Mouse (Mus musculus) lung, postnatal 0 days (tissue): ENCODE results near the gene Tex47. TPM values are rescaled to one million over a fixed set of nuclear protein-coding genes. Genes with fewer than 3 reads are reported as not detected.

Experiments
- ATAC-seq: fragments of 200-750 bp; cut with Nextera tagmentation; 2 replicates; pipeline ENCODE4 v1.8.0; 2017; ENCODE audit warnings: moderate library complexity
- DNase-seq: peaks from one replicate; pipeline ENCODE4 v3.0.0-alpha.2; 2016; ENCODE audit warnings: low spot score
- H3K27ac ChIP-seq: fragments of 300-500 bp; sonication (generic); 2 replicates; pipeline ENCODE4 v1.5.1; 2014; ENCODE audit warnings: antibody characterized with exemption, mild to moderate bottlenecking, low read length, mixed read lengths
- H3K27me3 ChIP-seq: fragments of 300-500 bp; sonication (generic); replicated peaks from 2 replicates; pipeline ENCODE4 v1.6.1; 2014; ENCODE audit warnings: low read length, mixed read lengths; ENCODE audit not compliant: insufficient read depth
- H3K36me3 ChIP-seq: fragments of 300-500 bp; sonication (generic); 2 replicates; pipeline ENCODE4 v1.6.1; 2014; ENCODE audit warnings: low read length, mixed read lengths; ENCODE audit not compliant: insufficient read depth
- H3K4me1 ChIP-seq: fragments of 300-500 bp; sonication (generic); 2 replicates; pipeline ENCODE4 v1.6.1; 2014; ENCODE audit warnings: antibody characterized with exemption, low read depth, low read length, mixed read lengths; ENCODE audit not compliant: insufficient read depth
- H3K4me2 ChIP-seq: fragments of 300-500 bp; sonication (generic); replicated peaks from 2 replicates; pipeline ENCODE4 v1.6.1; 2014; ENCODE audit warnings: low read depth, mild to moderate bottlenecking, low read length, moderate library complexity, mixed read lengths
- H3K4me3 ChIP-seq: fragments of 300-500 bp; sonication (generic); 2 replicates; pipeline ENCODE4 v1.5.1; 2014; ENCODE audit warnings: low read depth, low read length
- H3K9ac ChIP-seq: fragments of 300-500 bp; sonication (generic); replicated peaks from 2 replicates; pipeline ENCODE4 v1.6.1; 2014; ENCODE audit warnings: low read depth, mild to moderate bottlenecking
- H3K9me3 ChIP-seq: fragments of 300-500 bp; sonication (generic); 2 replicates; pipeline ENCODE4 v1.6.1; 2016; ENCODE audit warnings: low read length, mixed read lengths
- CTCF ChIP-seq: IDR thresholded peaks from 2 replicates; pipeline ENCODE4 v1.5.1; 2016; ENCODE audit warnings: antibody characterized with exemption, mild to moderate bottlenecking
- EP300 ChIP-seq: IDR thresholded peaks from 2 replicates; pipeline ENCODE4 v1.6.1; 2016; ENCODE audit warnings: antibody characterized with exemption, mild to moderate bottlenecking, control low read depth
- WGBS: fragments of 180-500 bp; shearing (Covaris S2); extraction: QIAGEN DNeasy Blood & Tissue Kit; methylation state at CpG from one replicate; pipeline ENCODE4 v1.1.7; 2014; 5-methylcytosine and 5-hydroxymethylcytosine counted together
- polyA plus RNA-seq: library from polyadenylated mRNA; unstranded; fragments of >200 nt; fragmentation: Nextera tagmentation; extraction: Ambion mirVana; gene quantifications from 2 replicates; pipeline ENCODE4 v1.2.1, GENCODE M21; 2015

Tex47 gene
- polyA plus RNA-seq, 1 experiment from 2014 or later: 0.10 TPM

GRCm38 (mm10) chr5:7345011-7345389, 41.1 kb downstream of the Tex47 start:
- no peaks in the 10 kb centered on the region for H3K4me1 ChIP-seq
- TF ChIP-seq EP300 (no peak), CTCF (no peak)
- DNase-seq (peak; percentile 28), ATAC-seq (peak; percentile 37)
- no peak overlapping the region for H3K27ac ChIP-seq
- H3K9ac ChIP-seq: no peak overlapping the region
- no peaks in the 10 kb centered on the region for H3K36me3 ChIP-seq
- H3K9me3 ChIP-seq: no peaks in the 10 kb centered on the region
- H3K4me2 ChIP-seq: peak overlapping the region; percentile 79
- peak overlapping the region; percentile 45 for H3K4me3 ChIP-seq
- H3K27me3 ChIP-seq: no peaks in the 10 kb centered on the region
- 3% methylated on average over 11 of the region's 11 CpGs for WGBS

Other genes with a start within 250 kb of the Tex47 start
- 0.07 TPM in 2 replicates for gene Zfp804b, start 40.6 kb downstream of the Tex47 start, polyA plus RNA-seq